Mouse (Mus musculus) kidney, adult 2 months (tissue): Measurements from ENCODE around the gene Crlf1.

Source experiments
- CTCF ChIP-seq: fragments of 200-500 bp; conservative IDR thresholded peaks from 2 replicates; pipeline ENCODE4 v1.5.1; 2011; ENCODE audit warnings: low read depth, mild to moderate bottlenecking, control low read depth, low read length, moderate library complexity, mixed read lengths; ENCODE audit not compliant: insufficient read depth, insufficient read length
- POLR2A ChIP-seq: fragments of 200-500 bp; IDR thresholded peaks from one replicate; pipeline ENCODE4 v1.6.1; 2011; ENCODE audit warnings: low read depth, low read length, control low read depth

DNA sequence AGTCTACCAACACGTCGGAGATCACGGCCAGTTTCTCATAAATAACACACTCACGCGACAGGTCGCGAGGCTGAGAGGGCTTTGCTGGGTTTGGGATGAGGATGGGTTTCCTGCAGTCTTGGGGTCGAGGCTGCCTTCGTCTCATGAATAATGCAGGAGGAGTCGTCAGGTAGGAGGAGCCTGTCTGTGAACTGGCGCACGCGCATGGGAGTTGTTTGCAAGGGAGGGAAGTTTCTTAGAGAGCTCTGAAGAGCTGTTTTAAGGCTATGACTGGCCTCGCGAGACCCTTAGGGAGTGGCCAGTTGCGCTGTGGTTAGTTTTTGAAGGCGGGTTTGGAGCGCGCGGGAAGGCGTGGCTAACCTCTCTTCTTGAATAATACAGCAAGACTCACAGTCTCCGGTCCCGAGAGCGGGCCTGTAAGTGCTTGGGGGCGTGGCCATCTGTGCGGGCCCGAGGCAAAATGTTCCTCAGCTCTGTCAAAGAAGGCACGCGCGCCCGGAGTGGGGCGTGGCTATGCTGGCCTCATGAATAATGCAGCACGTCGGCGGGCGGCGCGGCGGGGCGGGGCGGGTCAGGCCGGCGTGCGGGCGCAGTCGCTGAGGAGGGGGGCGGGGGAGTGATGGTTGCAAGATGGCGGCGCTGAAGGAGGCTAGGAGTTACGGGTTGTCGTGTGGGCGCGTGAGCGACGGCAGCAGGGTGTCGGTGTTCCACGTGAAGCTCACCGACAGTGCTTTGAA is 46.3 kb downstream of the Crlf1 start, which contains the start of gene Ell:
- TF ChIP-seq CTCF: 0 out of 2 replicates have a peak, but pooled peaks have one; percentile 0
- peak; percentile 47 for TF ChIP-seq POLR2A
